Mouse (Mus musculus): ENCODE measurements around the gene Heatr4. TPM values are rescaled to one million over a fixed set of nuclear protein-coding genes. Genes with fewer than 3 reads are reported as not detected.

Heatr4 gene
- total RNA-seq, 2 experiments from 2014 or later, result not detected

DNA sequence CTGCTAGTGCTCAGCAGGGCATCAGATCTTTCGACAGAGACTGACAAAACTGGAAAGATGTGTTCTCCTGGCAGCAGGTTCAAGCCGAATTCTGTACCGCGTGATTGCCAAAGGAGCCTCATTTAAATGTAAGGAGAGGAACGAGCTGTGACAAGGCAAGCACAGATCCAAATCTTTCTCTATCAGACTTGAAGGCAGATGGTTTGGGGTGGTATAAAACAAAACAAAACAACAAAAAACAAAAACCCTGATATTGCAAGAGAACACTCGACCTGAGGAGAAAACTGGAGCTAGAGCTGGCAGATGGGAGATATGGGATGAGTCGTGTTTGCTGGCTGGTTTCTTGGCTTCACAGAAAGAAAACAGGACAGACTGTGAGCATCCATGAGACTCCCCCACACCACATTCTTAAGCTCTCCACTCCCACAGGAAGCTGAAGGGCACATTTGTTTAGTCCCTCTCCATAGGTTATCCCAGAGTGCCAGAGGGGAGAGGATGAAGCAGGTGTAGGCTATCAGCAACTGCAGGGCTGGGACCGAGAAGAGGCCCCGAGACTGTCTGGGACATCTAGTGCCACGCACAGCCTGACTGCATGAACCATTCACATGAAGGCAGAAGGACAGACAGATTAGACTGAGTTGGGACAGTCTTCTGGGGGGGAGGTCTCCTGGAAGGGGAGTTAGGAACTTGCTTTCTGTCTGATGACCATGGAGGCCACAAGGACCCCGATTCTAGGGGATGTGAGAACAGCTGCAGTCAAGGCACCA lies 13.9 kb upstream of the Heatr4 start:
- DNase-seq, result no peak

DNA sequence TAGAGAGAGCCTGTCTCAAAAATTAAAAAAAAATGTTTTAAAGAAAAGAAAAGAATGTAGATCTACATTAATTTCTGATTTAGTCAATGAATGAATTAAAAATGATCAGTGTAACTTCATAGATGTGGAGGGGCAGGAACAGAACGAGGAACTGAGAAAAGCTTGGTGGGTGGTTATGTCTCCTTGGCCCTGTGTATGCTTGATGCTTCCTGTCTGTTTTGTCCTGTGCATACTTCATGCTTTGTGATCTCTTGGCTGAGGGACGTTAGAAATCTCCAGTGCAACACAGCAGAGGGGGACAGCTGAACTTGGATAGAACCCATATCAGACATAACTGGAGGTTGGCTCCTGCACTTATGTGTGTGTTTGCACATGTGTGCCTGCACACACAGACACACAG lies 12.6 kb upstream of the Heatr4 start:
- no peak for DNase-seq

DNA sequence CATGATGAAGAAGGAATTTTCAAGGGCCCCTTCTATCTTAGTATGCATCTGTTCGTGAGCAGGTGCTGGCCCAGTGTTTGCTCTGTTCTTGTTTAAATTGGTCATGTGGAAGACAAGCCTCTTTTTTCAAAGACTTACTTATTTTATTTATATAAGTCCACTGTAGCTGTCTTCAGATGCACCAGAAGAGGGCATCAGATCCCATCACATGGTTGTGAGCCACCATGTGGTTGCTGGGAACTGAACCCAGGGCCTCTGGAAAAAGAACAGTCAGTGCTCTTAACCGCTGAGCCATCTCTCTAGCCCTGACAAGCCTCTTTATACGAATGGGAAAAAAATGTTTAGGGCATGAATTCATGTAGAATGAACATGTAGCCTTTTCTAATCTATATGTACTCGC lies 4.7 kb upstream of the Heatr4 start:
- DNase-seq, result no peak

- no peak for DNase-seq
Measured at GRCm38 (mm10) chr12:83988483-83988882, 3.8 kb upstream of the Heatr4 start.

DNA sequence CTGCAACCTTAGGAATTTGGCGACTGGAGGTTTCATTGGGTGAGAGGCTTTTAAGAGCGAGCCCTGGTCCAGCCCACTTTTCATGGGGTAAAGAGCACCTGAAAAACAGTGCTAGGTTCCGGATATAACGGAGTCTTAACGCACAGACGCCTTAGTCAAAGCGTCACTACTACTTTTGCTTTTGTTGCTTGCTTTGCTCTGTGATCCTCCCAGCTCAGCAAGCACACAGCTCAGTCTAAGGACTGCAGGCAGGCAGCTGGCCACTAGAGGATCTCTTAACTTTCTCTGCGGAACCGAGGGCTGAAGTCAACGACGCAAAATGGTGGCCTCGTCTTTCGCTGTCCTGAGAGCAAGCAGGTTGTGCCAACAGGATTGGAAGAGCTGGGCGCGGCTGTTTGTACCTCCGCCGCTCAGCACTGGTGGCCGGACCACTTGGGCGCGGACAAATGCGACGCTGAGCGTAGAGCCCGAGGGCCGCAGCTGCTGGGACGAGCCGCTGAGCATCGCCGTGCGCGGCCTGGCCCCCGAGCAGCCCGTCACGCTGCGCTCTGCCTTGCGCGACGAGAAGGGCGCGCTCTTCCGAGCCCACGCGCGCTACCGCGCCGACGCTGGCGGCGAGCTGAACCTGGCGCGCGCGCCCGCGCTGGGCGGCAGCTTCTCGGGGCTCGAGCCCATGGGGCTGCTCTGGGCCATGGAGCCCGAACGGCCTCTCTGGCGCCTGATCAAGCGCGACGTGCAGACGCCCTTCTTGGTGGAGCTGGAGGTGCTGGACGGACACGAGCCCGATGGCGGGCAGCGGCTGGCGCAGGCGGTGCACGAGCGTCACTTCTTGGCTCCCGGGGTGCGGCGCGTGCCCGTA lies 3.2 kb upstream of the Heatr4 start, which contains the start of gene Acot2:
TSS of gene Acot2 (plus strand) at position 279 of the 859 bp plus-strand sequence.
- peak; percentile 87 to 88 for DNase-seq

- no peak for DNase-seq
Measured at GRCm38 (mm10) chr12:83987242-83987582, 2.6 kb upstream of the Heatr4 start.

- DNase-seq, result no peak
Measured at GRCm38 (mm10) chr12:83981615-83982014, 3.0 kb downstream of the Heatr4 start.

DNA sequence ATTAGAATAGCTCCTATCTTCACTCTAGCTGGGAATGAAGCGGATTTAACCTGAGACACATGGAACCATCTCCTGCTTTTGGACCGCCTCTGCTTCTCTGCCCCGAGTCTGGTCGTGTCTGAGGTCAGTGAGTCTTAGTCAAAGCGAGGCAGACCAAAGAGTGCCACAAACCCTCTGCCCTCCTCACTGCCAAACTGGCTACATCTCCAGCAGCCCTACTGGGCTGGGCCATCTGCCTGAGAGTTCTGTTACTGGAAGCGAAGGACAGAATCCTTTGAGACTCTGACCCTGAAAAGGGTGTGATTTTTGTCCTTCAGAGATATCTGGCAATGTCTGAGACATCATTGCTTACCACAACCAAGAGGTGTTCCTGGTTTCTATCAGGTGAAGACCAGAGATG lies 5.8 kb downstream of the Heatr4 start:
- no peak for DNase-seq

GRCm38 (mm10) chr12:83972117-83972516 lies 12.5 kb downstream of the Heatr4 start:
- DNase-seq, result peak; percentile 48 to 75

DNA sequence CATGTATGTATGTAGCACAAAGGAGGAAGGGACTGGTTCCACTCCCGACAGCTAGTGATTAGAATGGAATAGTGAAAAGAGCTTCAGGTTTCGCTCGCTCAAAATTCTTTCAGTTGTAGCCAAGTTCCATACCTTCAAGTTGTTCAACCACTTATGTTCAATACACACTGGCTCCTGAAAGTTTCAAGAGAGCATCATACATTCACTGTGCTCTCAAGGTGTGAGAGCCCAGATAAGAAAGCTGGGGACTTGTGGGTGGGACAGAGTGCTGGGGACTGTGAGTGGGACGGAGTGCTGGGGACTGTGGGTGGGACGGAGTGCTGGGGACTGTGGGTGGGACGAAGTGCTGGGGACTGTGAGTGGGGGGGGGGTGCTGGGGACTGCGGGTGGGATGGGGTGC lies 19.4 kb downstream of the Heatr4 start:
- no peak for DNase-seq

DNA sequence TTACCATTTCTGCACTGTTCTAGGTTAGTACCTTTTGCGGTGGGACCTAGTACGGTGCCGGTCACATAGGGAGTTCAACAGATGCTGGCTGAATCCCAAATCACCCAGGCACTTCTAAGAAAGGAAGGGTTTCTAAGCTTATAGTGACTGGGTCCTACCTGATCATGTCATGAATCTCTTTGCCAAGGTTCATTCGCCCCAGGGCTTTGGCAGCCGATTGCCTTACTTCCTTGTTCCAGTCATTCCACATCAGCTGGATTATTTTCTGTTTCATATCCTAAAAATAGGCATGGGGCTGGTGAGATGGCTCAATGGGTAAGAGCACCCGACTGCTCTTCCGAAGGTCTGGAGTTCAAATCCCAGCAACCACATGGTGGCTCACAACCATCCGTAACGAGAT lies 26.4 kb downstream of the Heatr4 start:
- DNase-seq, result no peak

GRCm38 (mm10) chr12:83951711-83952575 lies 32.7 kb downstream of the Heatr4 start:
- DNase-seq, result no peak

- peak; percentile 21 to 34 for DNase-seq
Measured at GRCm38 (mm10) chr12:83950840-83951701, 33.6 kb downstream of the Heatr4 start.

DNA sequence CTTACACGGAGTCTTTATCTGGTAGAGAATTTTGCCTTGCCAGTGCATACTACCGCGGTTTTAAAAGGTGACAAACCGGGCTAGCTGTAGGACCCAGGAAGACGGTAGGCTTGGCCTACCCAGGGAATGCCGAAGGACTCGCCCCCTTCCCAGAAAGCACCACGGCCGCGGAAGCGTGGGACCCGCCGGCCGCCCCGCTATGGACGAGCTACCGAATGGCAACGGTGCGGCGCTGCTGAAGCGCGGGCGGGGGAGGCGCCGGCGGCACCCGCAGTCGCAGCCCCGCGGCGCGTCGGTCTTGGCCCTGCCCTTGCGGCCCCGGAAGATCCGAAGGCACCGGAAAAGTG lies 34.2 kb downstream of the Heatr4 start, which contains the start of gene Riox1:
TSS of gene Riox1 (plus strand) at position 116 of the 347 bp plus-strand sequence.
- peak; percentile 91 to 93 for DNase-seq

DNA sequence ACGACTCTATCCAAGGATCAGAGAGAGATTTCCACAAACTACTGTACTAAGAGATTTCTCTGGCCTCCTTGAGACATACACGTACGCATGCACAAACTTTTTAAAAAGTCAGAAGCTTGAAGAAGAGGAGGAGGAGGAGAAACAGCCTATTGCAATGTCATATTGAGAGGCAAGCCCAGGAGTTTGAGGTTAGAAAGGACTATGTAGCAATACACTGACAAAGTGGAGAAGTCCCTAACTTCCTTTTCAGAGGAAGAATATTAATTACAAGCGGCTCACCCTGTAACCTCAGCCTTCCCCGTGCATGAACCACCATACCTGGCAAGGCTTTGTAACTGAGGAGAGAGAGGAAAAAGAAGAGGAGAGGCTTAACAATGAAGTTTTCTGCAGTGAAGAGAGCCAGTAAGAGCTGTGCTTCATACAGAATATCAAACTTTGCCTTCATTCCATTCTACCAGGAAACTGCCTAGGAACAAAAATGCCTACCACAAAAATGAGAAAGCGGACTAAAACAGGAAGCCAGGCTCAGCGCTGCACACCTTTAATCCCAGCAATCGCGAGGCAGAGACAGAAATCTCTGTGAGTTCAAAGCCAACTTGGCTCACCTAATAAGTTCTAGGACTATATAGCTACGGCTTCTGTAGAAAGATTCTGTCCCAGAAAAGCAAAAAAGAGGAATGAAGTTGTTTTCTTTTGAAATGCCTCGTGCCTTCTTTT lies 34.7 kb downstream of the Heatr4 start:
- DNase-seq, result no peak

DNA sequence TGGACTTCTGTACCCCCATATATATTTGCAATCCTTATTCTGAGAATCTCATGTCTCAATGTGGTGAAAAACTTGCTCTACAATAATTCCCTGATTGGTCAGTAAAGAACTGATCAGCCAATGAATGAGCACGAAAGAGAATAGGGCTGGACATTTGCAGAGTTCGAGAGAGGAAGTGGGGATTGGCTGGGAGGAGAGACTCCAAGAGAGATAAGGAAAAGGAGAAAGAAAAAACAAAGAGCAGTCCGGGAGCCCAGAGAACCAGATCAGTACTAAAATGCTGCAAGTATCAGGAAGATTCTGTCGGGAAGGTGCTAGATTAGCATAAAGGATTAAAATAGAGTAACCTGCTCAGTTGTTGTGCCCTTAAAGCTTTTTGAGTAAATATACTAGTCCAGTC lies 35.6 kb downstream of the Heatr4 start:
- DNase-seq, result no peak

DNA sequence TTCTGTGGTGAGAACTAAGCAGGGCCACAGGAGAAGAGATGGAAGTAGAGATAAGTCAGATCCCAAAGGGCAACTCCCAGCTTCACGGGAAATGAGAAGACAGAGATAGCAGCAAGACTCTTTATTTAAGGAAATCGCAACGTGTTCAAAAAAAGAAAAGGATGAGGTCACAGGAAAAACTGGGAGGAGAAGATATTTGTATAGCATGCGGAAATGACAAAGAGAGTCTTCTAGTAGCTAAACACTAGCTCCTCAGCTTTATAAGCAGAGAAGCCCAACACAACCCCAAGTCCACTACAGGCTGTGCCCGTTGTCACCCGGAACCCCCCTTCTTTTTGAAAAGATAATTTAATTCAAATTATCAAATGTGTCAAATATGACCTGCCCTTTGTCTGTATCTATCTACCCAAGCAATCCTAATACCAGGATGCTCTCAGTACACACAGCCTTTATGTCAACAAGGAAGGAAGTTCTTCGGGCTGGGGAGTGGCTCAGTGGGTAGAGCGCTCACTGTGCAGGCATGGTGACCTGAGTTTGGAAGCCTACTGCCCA lies 37.3 kb downstream of the Heatr4 start:
- DNase-seq, result peak in 1 of 2 experiments; percentile 65

GRCm38 (mm10) chr12:83941938-83942337 lies 42.7 kb downstream of the Heatr4 start:
- DNase-seq, result no peak

DNA sequence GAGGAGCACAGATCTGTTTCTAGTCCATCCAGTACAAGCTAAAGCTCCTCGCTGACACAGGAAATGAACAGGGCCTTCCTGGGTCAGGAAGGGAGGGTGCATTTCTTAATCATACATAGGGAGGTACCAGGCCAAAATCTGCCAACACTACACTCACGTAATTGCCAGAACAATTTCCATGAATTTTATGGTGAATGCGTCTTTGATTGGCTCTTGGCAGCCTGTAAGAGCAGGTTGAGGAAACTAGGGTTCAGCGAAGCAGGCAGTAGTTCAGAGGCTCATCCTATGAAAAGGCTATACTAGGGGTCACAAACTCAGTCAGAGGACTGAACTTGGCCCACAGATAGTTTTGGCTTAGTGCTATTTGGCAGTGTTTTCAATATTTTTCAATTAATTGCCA lies 44.6 kb downstream of the Heatr4 start:
- DNase-seq, result peak in 1 of 2 experiments; percentile 47

GRCm38 (mm10) chr12:83939332-83939731 lies 45.3 kb downstream of the Heatr4 start:
- DNase-seq, result no peak

Measured in heart, adult 18-20 months (tissue).